Mouse (Mus musculus) right cerebral cortex, postnatal 4 days (tissue): ENCODE results near the gene Zfp617.
"Not testable (repeated sequence)": the region's sequence is repeated elsewhere in the genome, so short reads cannot be mapped to it uniquely, and the experiment has no call there.

ENCODE experiments used
- DNase-seq: peaks from one replicate; pipeline ENCODE4 v3.0.0-alpha.2; 2022

Zfp617 gene

DNA sequence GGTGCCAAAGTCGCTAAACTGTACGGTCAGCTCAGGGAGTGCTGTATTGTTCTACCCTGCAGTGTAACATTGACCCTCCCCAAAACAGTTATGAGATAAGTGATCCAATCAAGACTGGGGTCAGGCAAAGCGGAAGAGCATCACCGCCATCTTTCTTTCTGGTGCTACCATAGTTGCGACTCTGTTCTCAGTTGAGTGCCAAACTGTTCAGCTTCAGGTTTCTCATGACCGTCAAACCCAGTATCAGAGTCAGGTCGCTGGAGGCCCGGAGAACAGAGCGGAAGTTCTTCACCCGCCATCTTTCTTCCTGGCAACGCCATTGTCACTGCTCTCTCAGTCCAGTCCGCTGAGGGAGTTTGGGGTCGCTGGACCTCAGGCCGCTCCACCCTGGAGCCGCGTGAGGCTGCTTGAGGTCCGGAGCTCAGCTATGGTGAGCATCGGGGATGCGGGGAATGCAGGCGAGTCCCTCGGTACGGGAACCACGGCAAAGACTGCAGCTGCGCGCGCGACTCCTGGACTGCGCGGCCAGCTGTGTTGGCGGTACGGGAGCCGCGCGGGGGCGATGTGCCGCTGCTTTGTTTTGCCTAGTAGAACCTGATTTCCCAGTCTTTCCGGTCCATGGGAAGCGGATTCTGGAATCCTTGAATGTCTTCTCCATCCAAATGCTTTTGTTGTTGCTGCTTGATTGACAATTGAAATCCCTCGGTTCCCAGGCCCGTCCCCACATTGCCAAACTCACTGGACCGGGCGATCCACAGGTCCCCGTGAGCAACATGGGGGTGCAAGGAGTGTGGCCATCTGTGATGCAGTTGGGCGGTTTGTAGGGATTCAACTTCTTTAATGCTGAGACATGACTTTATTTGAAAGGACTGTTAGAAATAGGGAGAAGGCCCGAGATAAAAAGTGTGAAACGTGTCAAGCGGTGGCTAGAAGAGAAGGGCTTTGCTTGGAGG, at the start of gene Zfp617, which contains the start of gene Zfp882:
Gene Zfp617 (plus strand): TSS at position 327 of the 953 bp plus-strand sequence.
Gene Zfp882 (plus strand): TSS at position 300 of the 953 bp plus-strand sequence.
- peak; percentile 83 for DNase-seq

GRCm38 (mm10) chr8:71861551-71861950, 46.9 kb upstream of the Zfp617 start:
- not testable (repeated sequence) for DNase-seq

DNA sequence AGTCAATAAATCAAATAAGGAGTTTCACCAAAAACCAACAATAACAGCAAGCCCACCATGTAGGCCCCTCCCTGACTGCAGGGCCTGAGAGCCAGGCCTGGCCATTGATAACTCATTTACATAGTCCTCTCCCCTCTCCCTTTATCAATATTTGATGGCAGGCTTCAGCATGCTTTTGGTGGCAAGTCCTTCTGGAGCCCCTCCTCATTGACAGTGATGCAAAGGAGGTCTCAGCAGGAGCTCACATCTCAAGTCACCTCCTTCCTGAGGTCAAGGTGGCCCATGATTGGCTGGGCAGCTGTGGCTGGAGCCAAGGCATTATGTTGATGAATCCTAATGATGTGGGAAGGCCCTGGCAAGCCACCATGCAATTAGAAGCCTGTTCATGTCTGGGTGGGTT, 46.4 kb upstream of the Zfp617 start:
- not testable (repeated sequence) for DNase-seq

DNA sequence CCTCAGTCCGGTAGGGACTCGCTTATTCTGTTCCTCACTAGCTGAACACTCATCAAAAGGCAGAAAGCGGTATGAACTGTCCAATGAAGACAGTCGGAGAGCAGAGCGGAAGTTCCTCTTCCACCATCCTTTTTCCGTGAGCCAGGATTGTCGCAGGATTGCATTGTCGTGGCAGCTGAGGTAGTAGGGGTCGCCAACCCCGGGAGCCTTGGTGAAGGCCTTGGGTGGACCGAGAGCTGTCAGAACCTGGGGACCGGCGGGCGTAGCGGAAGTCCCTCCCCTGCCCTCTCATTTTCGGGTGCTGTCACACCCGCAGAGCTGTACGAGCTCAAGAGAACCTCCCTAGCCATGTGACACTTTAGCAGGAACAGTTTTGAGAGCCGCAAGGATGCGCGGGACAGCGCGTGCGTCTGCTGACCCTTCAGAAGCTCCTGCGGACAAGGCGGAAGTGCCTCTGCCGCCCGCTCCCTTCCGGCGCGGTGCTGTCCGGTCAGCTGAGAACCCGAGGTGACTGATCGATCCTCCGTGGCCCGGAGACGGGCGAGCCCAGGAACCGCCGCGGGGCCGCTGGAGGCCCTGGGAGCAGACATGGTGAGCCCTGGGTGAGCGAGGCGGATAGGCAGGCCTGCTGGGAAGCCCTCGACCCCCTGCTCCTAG, 26.7 kb upstream of the Zfp617 start, which contains the start of gene Zfp709:
Gene Zfp709 (plus strand): TSS at position 402 of the 657 bp plus-strand sequence.
- DNase-seq: peak; percentile 57

DNA sequence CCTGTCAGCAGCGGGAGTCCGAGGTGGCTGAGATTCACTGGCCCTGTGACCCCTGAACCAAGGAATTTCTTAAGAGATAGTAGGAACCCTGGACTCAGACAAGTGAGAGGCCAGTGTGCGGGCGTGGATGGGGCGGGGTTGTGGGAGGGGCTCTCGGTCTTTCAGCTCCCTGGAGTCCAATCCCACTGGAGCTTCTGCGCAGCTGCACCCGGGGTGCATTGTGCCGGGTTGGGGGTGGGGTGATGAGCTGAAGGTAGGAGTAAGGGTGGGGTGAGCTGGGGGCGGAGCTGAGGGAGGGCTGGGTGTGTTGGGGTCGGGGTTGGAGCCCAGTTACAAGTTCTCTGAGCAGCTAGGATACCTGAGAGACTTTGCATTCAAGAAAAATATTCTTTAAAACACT, 7.8 kb upstream of the Zfp617 start:
- not testable (repeated sequence) for DNase-seq

DNA sequence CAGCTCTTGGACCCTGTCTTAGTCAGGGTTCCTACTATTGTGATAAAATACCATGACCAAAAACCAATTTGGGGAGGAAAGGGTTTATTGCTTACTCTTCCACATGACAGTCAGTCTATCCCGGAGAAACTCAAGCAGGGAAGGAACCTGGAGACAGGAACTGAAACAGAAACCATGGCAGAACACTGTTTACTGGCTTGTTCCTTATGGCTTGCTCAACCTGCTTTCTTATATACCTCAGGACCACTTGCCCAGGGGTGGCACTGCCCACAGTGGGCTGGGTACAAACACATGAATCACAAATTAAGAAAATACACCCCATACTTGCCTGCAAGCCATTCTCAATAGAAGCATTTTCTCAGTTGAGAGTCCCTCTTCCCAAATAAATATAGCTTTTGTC, 5.4 kb upstream of the Zfp617 start:
- not testable (repeated sequence) for DNase-seq

DNA sequence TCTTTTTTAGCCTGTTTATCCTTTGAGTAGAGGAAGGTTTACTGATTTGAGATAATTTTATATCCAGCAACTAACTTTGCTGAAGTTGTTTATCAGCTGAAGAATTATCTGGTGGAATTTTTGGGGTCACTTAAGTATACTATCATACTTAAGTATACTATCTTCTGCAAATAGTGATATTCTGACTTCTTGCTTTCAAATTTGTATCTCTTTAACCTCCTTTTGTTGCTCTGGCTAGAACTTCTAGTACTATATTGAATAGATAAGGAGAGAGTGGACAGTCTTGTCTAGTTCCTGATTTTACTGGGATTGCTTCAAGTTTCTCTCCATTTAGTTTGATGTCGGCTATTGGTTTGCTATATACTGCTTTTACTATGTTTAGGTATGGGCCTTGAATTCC, 1.6 kb upstream of the Zfp617 start:
- DNase-seq: no peak

- DNase-seq: no peak
Measured at GRCm38 (mm10) chr8:71907798-71908257, 607 bp upstream of the Zfp617 start.

- no peak for DNase-seq
Measured at GRCm38 (mm10) chr8:71912286-71912685, 3.9 kb downstream of the Zfp617 start.

- DNase-seq: peak; percentile 87
Measured at GRCm38 (mm10) chr8:71922567-71923401, 14.3 kb downstream of the Zfp617 start.

GRCm38 (mm10) chr8:71925791-71926190, 17.4 kb downstream of the Zfp617 start:
- DNase-seq: no peak

GRCm38 (mm10) chr8:71926551-71926950, 18.1 kb downstream of the Zfp617 start:
- DNase-seq: no peak

- DNase-seq: no peak
Measured at GRCm38 (mm10) chr8:71927779-71928178, 19.3 kb downstream of the Zfp617 start.

- not testable (repeated sequence) for DNase-seq
Measured at GRCm38 (mm10) chr8:71938037-71938436, 29.6 kb downstream of the Zfp617 start.

DNA sequence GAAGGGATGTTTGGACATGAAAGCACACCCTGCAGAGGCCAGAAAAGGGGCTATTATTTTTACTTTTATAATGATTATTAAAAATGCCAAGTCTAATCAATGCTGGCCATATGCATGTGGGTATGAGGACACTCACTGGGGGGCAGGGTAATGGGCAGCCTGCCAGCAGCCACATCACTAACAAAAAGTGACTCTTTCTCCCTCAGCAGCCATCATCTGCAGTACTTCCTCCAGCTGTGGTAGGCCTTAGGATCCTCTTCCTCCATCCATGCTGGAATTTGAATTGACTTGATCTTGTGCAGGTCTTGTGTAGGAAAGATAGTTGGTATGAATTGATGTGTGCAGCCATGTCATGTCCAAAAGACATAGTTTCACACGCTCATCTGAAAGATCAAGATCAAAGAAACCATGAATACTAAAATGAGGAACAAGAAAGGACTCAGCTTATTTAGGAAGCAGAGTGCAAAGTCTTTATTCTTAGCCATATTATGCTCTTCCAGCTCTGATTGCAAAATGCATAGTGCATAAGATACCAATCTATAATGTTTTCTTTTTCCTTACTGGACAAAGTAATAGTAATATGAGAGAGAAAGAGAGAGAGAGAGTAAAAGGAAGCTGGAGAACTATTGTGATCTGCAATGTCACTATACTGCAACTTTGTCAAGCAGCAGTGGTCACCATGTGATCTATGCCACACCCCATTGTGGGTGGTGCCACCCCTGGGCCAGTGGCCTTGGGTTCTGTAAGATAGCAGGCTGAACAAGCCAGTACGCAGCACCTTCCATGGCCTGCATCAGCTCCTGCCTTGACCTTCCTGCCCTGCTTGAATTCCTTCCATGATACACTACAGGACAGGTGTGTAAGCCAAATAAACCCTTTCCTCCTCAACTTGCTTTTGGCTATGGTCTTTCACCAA, 32.1 kb downstream of the Zfp617 start:
- no peak for DNase-seq

DNA sequence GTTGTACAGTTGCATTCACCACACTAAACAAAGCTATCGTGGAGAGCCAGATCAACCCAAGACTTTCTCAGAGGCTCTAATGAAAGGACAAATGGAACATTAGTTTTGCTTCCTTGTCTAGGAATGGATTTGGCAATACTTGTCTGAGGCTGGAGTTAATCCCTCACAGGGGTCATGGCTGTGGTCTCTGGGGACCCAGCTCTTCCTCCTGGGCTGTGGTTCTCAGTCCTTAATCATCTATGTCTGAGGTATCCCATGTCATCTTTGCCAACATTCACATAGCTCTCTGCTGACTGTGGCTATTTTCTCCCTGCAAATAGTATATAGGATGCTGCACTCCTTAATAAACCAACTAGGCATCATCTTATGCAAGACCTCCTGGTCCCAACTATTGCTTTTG, 33.3 kb downstream of the Zfp617 start:
- DNase-seq: no peak

GRCm38 (mm10) chr8:71948624-71949023, 40.2 kb downstream of the Zfp617 start:
- no peak for DNase-seq

DNA sequence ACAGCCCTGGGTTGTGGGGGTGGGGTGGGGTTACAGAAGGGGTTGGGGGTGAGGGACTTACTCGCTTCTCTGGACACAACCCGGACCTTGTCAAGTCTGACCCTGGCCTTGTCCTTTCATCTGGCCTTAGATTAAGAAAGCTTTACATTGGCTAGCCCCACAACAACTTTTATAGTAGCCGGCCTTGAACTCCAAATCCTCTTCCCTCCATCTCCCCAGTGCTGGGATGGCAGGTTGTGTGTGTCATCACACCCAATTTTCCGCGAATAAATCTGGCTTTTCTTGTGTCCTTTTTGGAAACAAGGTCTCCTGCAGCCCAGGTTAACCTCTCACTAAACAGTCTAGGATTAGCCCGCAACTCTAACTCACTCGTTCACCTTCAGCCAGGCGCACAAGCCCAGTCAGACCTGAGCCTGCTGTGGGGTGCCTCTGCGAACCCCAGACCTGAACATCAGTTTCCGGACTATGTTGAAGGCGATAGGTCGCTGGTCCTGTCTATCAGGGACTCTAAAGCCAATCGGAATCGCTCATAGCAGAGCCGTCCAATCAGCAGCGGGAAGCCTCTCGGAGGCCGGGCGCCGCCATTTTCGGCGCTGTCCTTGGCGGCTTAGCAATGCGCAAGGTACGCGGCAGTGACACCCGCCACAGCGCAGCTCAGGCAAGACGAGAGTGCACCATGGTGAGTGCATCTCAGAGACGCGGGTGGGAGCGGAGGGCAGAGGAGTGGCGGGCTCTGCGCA, 42.2 kb downstream of the Zfp617 start, which contains the start of gene Zfp961:
Gene Zfp961 (plus strand): TSS at position 557 of the 740 bp plus-strand sequence.
- peak; percentile 98 for DNase-seq

DNA sequence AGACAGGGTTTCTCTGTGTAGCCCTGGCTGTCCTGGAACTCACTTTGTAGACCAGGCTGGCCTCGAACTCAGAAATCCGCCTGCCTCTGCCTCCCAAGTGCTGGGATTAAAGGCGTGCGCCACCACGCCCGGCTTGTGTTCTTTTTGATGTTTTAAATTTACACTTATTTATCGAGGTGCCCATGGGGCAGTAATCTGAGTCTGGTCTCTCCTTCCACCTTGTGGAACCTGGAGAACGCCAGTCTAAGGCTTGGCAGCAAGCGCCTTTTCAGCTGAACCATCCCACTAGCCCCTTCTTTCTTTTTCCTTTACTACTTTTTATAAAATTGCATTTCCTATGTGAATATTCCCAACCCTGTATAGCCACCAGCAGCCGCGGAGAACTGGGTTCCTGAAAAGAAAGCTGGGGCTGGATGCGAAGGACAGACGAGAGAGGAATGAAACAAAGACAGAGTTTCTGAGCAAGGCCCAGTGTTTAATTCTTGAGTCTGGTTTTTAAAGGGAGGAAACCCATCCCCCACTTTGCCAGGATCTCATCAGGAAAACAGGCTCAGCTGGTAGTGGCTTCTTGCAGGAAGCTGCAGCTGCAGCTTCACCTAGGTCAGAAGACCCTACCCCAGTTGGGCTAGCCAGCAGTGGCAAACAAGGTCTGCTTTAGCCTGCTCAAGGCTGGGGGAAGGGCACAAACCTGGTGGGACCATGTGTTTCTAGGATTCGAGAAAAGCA, 43.2 kb downstream of the Zfp617 start:
- DNase-seq: peak; percentile 2

DNA sequence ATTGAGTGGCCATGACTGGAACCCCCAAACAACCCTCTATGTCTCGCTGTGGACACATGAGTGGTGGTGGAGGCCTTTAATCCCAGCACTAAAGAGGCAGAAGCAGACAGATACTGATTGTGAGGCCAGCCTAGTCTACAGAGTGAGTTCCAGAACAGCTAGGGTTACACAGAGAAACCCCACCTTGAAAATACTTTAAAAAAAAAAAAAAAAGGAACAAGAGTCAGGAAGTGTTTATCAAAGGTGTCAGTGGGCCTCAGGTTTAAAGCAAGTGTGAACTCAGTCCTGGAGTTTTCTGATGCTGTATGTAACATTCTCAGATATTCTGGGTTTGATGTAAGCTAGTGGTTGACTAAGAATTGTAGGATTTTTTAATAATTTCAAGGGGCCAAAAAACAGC, 44.1 kb downstream of the Zfp617 start:
- no peak for DNase-seq
